Mouse (Mus musculus): ENCODE data around the gene Cstf1. TPM values are rescaled to one million over a fixed set of nuclear protein-coding genes. Genes with fewer than 3 reads are reported as not detected.

The Cstf1 gene
- polyA plus RNA-seq, 1 experiment from 2014 or later, result 29.8 TPM

- H3K4me3 ChIP-seq (replicated peaks; ENCODE audit: low read length), result peak within 1 kb of the TSS; percentile 78
- peaks cover 20% of the 10 kb centered on the region for H3K4me1 ChIP-seq (replicated peaks; ENCODE audit: control insufficient read depth, insufficient read depth, low read length)
- no peaks in the 10 kb centered on the region for H3K36me3 ChIP-seq (replicated peaks; ENCODE audit: control insufficient read depth, insufficient read depth)
- DNase-seq (ENCODE audit: low spot score), result peak; percentile 93
- peak within 1 kb of the TSS; percentile 100 for H3K4me2 ChIP-seq (replicated peaks)
- H3K9me3 ChIP-seq (ENCODE audit: control insufficient read depth, low read length), result no peaks in the 10 kb centered on the region
- H3K27ac ChIP-seq, result peak within 1 kb of the TSS; percentile 60
- H3K9ac ChIP-seq, result peak within 1 kb of the TSS; percentile 72
- peak; percentile 96 for ATAC-seq (ENCODE audit: low FRiP score)
- no peaks in the 10 kb centered on the region for H3K27me3 ChIP-seq (ENCODE audit: control insufficient read depth, insufficient read depth, low read length)
- under 1% methylated on average over 32 of the region's 35 CpGs for WGBS
These were observed 25.2 kb upstream of the Cstf1 start, which contains the start of gene Fam210b for GRCm38 (mm10) chr2:172345258-172345738. Gene Fam210b (plus strand): TSS chr2:172345565.

DNA sequence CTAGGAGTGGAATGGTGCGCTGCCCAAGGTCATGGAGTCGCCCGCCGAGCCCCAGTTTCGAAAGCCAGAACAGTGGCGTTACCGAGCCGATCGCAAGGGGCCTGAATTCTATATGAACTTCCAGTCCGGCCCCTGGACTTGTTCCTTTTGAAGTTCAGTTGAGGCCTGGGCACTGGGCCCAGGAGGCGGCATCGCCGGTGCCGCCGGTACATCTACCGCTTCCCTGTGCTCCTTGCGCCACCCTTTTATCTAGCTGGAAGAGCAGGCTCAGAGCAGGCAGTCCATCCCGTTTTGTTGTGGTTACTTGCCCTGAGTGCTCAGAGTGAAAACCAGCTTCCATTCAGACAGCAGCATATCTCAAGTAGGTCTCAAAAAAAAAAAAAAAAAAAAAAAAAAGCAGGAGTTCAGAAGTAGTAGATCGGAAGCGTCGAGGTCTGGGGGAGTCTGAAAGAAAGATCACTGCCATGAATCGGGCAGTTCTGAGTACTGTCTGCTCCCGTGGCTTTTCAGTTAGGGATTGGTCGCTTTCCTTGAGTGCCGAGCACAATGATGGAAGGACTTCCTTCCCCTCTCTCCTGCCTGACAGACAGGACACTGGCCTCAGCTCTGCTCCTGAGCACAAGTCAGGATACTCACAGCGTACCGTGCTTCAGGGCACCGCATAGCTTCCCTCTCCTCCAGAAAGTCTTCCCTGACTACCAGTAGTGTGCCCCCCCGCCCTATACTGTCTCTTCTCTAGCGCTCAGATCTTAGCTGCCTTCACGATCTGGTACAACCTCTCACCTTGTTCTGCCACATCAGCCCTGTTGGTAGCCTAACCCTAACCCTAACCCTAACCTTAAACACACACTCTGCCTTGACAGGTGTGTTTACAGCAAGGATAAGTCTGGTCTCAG is 24.2 kb upstream of the Cstf1 start:
- WGBS, result 9% methylated on average over 31 of the region's 31 CpGs
- Histone ChIP-seq H3K4me2 (replicated peaks) (peak overlapping the region; percentile 100), H3K9me3 (ENCODE audit: control insufficient read depth, low read length) (no peaks in the 10 kb centered on the region), H3K27me3 (ENCODE audit: control insufficient read depth, insufficient read depth, low read length) (no peaks in the 10 kb centered on the region), H3K4me3 (replicated peaks; ENCODE audit: low read length) (peak overlapping the region; percentile 78), H3K27ac (peak overlapping the region; percentile 47), H3K4me1 (replicated peaks; ENCODE audit: control insufficient read depth, insufficient read depth, low read length) (peaks cover 20% of the 10 kb centered on the region), H3K36me3 (replicated peaks; ENCODE audit: control insufficient read depth, insufficient read depth) (no peaks in the 10 kb centered on the region), H3K9ac (peak overlapping the region; percentile 72)
- DNase-seq (ENCODE audit: low spot score), result peak; percentile 43
- ATAC-seq (ENCODE audit: low FRiP score), result no peak

GRCm38 (mm10) chr2:172346933-172347611 is 23.4 kb upstream of the Cstf1 start:
- DNase-seq (ENCODE audit: low spot score), result no peak
- no peaks in the 10 kb centered on the region for H3K27me3 ChIP-seq (ENCODE audit: control insufficient read depth, insufficient read depth, low read length)

DNA sequence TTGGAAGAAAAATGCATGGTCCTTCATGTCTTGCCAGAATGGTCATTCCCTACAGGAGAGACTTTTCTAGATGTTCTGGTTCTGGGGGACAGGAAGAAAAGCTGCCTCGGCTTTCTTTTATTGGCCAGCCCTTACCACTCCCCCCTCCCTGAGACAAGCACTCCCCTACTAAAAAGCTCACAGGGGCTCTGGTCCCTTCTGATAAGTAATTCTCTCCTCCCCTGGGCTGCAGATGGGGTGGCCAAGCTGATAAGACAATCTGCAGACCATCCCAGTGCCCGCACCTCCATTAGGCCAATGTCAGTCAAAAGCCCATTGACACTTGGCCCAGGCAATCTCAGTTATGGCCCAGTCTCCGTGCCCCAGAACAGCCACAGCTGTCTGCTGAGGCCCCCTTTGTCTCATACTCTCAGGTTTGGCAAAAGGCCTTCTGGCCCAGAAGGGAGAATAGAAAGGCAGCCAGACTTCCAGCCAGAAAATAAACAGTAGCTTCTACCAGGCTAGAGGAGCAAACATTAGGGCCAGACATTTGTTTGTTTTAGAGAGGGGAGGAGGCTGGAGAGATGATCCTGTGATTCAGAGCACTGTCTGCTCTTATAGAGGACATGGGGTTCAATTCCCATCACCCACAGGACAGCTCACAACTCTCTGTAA is 22.1 kb upstream of the Cstf1 start:
- peaks cover 26% of the 10 kb centered on the region for H3K4me1 ChIP-seq (replicated peaks; ENCODE audit: control insufficient read depth, insufficient read depth, low read length)
- ATAC-seq (ENCODE audit: low FRiP score) (no peak), DNase-seq (ENCODE audit: low spot score) (peak; percentile 62)
- 52% methylated on average over 3 of the region's 3 CpGs for WGBS
- no peaks in the 10 kb centered on the region for H3K27me3 ChIP-seq (ENCODE audit: control insufficient read depth, insufficient read depth, low read length)
- peak overlapping the region; percentile 17; the same call in 1 of the 2 replicates for H3K4me2 ChIP-seq (replicated peaks)
- 0 out of 2 replicates have a peak overlapping the region, but pooled peaks have one; percentile 43 for H3K27ac ChIP-seq
- no peak overlapping the region for H3K4me3 ChIP-seq (replicated peaks; ENCODE audit: low read length)
- H3K9ac ChIP-seq, result no peak overlapping the region
- H3K36me3 ChIP-seq (replicated peaks; ENCODE audit: control insufficient read depth, insufficient read depth), result no peaks in the 10 kb centered on the region
- H3K9me3 ChIP-seq (ENCODE audit: control insufficient read depth, low read length), result no peaks in the 10 kb centered on the region

More at GRCm38 (mm10) chr2:172346933-172347611, 23.4 kb upstream of the Cstf1 start:
- H3K9me3 ChIP-seq (ENCODE audit: control insufficient read depth, low read length), result no peaks in the 10 kb centered on the region
- no peak for ATAC-seq (ENCODE audit: low FRiP score)
- peaks cover 20% of the 10 kb centered on the region for H3K4me1 ChIP-seq (replicated peaks; ENCODE audit: control insufficient read depth, insufficient read depth, low read length)
- peak overlapping the region; percentile 78 for H3K4me3 ChIP-seq (replicated peaks; ENCODE audit: low read length)
- no peaks in the 10 kb centered on the region for H3K36me3 ChIP-seq (replicated peaks; ENCODE audit: control insufficient read depth, insufficient read depth)
- peak overlapping the region; percentile 100 for H3K4me2 ChIP-seq (replicated peaks)
- H3K9ac ChIP-seq, result peak overlapping the region; percentile 72; the same call in 1 of the 2 replicates
- H3K27ac ChIP-seq, result no peak overlapping the region
- WGBS, result 57% methylated on average over 8 of the region's 8 CpGs

GRCm38 (mm10) chr2:172349776-172350175 is 20.7 kb upstream of the Cstf1 start:
- ATAC-seq (ENCODE audit: low FRiP score) (no peak), DNase-seq (ENCODE audit: low spot score) (no peak)
- Histone ChIP-seq H3K4me1 (replicated peaks; ENCODE audit: control insufficient read depth, insufficient read depth, low read length) (peaks cover 22% of the 10 kb centered on the region), H3K9me3 (ENCODE audit: control insufficient read depth, low read length) (no peaks in the 10 kb centered on the region), H3K27ac (no peak overlapping the region), H3K9ac (no peak overlapping the region), H3K4me2 (replicated peaks) (no peak overlapping the region), H3K4me3 (replicated peaks; ENCODE audit: low read length) (no peak overlapping the region), H3K36me3 (replicated peaks; ENCODE audit: control insufficient read depth, insufficient read depth) (no peaks in the 10 kb centered on the region), H3K27me3 (ENCODE audit: control insufficient read depth, insufficient read depth, low read length) (no peaks in the 10 kb centered on the region)
- WGBS, result 77% methylated on average over 14 of the region's 14 CpGs

- no peaks in the 10 kb centered on the region for H3K27me3 ChIP-seq (ENCODE audit: control insufficient read depth, insufficient read depth, low read length)
- H3K36me3 ChIP-seq (replicated peaks; ENCODE audit: control insufficient read depth, insufficient read depth), result no peaks in the 10 kb centered on the region
- 83% methylated on average over 8 of the region's 8 CpGs for WGBS
- DNase-seq (ENCODE audit: low spot score) (no peak), ATAC-seq (ENCODE audit: low FRiP score) (no peak)
- no peaks in the 10 kb centered on the region for H3K9me3 ChIP-seq (ENCODE audit: control insufficient read depth, low read length)
- H3K4me2 ChIP-seq (replicated peaks), result no peak overlapping the region
- H3K4me3 ChIP-seq (replicated peaks; ENCODE audit: low read length), result no peak overlapping the region
- H3K27ac ChIP-seq, result no peak overlapping the region
- no peak overlapping the region for H3K9ac ChIP-seq
- peaks cover 20% of the 10 kb centered on the region for H3K4me1 ChIP-seq (replicated peaks; ENCODE audit: control insufficient read depth, insufficient read depth, low read length)
These were observed 19.7 kb upstream of the Cstf1 start for GRCm38 (mm10) chr2:172350773-172351172.

DNA sequence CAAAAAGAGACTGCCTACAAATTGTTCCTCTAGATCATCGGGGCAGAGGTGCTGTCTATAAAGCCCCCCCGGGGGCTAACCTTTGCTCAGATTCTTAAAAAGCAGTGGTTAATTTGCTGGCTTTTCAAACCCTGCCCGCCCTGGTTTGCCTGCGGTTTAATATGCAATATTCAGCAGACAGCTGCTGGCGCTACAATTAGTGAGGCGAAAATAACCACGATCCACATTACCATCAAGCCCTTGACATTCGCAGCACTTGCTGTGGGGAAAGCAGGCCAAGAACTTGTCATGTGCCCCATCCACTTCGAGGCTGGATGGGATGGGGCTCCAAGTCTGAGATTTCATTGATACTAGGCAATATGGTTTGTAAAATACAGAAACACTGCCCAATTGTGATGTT is 17.3 kb upstream of the Cstf1 start:
- Histone ChIP-seq H3K4me3 (replicated peaks; ENCODE audit: low read length) (no peak overlapping the region), H3K9me3 (ENCODE audit: control insufficient read depth, low read length) (no peaks in the 10 kb centered on the region), H3K4me1 (replicated peaks; ENCODE audit: control insufficient read depth, insufficient read depth, low read length) (peaks cover 13% of the 10 kb centered on the region; the same call in 1 of the 2 replicates), H3K4me2 (replicated peaks) (no peak overlapping the region), H3K36me3 (replicated peaks; ENCODE audit: control insufficient read depth, insufficient read depth) (no peaks in the 10 kb centered on the region; the same call in 1 of the 2 replicates), H3K27me3 (ENCODE audit: control insufficient read depth, insufficient read depth, low read length) (no peaks in the 10 kb centered on the region), H3K27ac (no peak overlapping the region; the same call in 1 of the 2 replicates), H3K9ac (no peak overlapping the region)
- WGBS, result 50% methylated on average over 9 of the region's 9 CpGs
- DNase-seq (ENCODE audit: low spot score) (no peak), ATAC-seq (ENCODE audit: low FRiP score) (no peak)

GRCm38 (mm10) chr2:172354761-172355160 is 15.7 kb upstream of the Cstf1 start:
- Histone ChIP-seq H3K9ac (no peak overlapping the region), H3K27me3 (ENCODE audit: control insufficient read depth, insufficient read depth, low read length) (no peaks in the 10 kb centered on the region), H3K27ac (0 out of 2 replicates have a peak overlapping the region, but pooled peaks have one; percentile 36), H3K4me1 (replicated peaks; ENCODE audit: control insufficient read depth, insufficient read depth, low read length) (0 out of 2 replicates have a peak, but pooled peaks cover 6% of the 10 kb centered on the region), H3K4me2 (replicated peaks) (no peak overlapping the region), H3K9me3 (ENCODE audit: control insufficient read depth, low read length) (no peaks in the 10 kb centered on the region), H3K36me3 (replicated peaks; ENCODE audit: control insufficient read depth, insufficient read depth) (no peaks in the 10 kb centered on the region; the same call in 1 of the 2 replicates), H3K4me3 (replicated peaks; ENCODE audit: low read length) (no peak overlapping the region)
- ATAC-seq (ENCODE audit: low FRiP score) (no peak; the same call in 1 of the 2 replicates), DNase-seq (ENCODE audit: low spot score) (no peak)
- WGBS, result 57% methylated on average over 9 of the region's 9 CpGs
